Mouse (Mus musculus): ENCODE results near the gene Fbp1.

GRCm38 (mm10) chr13:62856305-62856675 is 31.8 kb downstream of the Fbp1 start:
- TF ChIP-seq POLR2A (IDR thresholded peaks at IDR 0.05; ENCODE audit: extremely low read depth, insufficient read depth, low read length) (no peak), CTCF (IDR thresholded peaks at IDR 0.05; ENCODE audit: extremely low read depth, insufficient read depth, low read length) (peak; percentile 79)
